Mouse (Mus musculus) cerebellum, adult 2 months (tissue): ENCODE measurements around the gene Sptbn1. TPM values are rescaled to one million over a fixed set of nuclear protein-coding genes. Genes with fewer than 3 reads are reported as not detected.

Source experiments
- DNase-seq, 2 experiments: peaks; one replicate each; pipeline ENCODE4 v3.0.0; 2021
- H3K27ac ChIP-seq: fragments of 200-500 bp; 2 replicates; pipeline ENCODE4 v1.5.1; 2012; ENCODE audit warnings: low read length, control low read depth, inconsistent platforms; ENCODE audit not compliant: insufficient read depth
- H3K27me3 ChIP-seq: fragments of 200-500 bp; 2 replicates; pipeline ENCODE4 v1.6.1; 2012; ENCODE audit warnings: inconsistent platforms, mild to moderate bottlenecking, low read length, moderate library complexity; ENCODE audit not compliant: control insufficient read depth, insufficient read depth
- H3K4me1 ChIP-seq: fragments of 200-500 bp; 2 replicates; pipeline ENCODE4 v1.6.1; 2011; ENCODE audit warnings: low read length; ENCODE audit not compliant: control insufficient read depth, insufficient read depth
- H3K4me3 ChIP-seq: fragments of 200-500 bp; replicated peaks from 2 replicates; pipeline ENCODE3; 2011; ENCODE audit warnings: mild to moderate bottlenecking, low read depth, low read length, control low read depth; ENCODE audit not compliant: insufficient read depth
- CTCF ChIP-seq: fragments of 200-500 bp; IDR thresholded peaks from 2 replicates; pipeline ENCODE4 v1.5.1; 2011; ENCODE audit warnings: low read depth, mild to moderate bottlenecking, control low read depth, low read length, moderate library complexity, borderline replicate concordance; ENCODE audit not compliant: insufficient read depth
- POLR2A ChIP-seq: fragments of 200-500 bp; IDR thresholded peaks from 2 replicates; pipeline ENCODE4 v1.6.1; 2011; ENCODE audit warnings: low read length, control low read depth, borderline replicate concordance; ENCODE audit not compliant: insufficient read depth
- WGBS: fragments of 180-500 bp; shearing (Covaris S2); methylation state at CpG from one replicate; pipeline ENCODE4 v1.1.7; 2018; 5-methylcytosine and 5-hydroxymethylcytosine counted together
- polyA plus RNA-seq: library from polyadenylated mRNA; depleted of rRNA; stranded (reverse); fragments of >200 nt; gene quantifications from 2 replicates; pipeline ENCODE4 v1.2.3, GENCODE M21; 2012

The Sptbn1 gene
- polyA plus RNA-seq, 1 experiment: 244 TPM

DNA sequence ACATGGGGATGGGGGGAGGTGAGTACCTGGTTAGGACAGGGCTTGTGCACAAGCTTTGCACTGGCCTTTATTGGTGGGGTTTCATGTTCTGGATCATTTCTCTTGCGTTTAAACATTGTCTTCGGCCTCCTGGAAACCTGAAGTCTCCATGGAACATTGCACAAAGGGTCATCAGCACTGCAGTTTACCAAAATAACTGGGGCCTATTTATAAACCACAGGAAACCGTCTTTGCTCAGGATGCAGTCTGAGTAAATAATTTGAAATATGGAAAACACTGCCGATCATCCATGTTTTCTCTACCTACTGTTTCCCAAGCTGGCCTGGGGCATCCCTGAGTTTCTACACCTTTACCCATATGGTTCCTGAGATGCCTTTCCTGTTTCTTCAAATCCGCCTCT, 13.1 kb upstream of the Sptbn1 start:
- Histone ChIP-seq H3K27ac (no peak overlapping the region), H3K27me3 (no peaks in the 10 kb centered on the region), H3K4me3 (no peak overlapping the region), H3K4me1 (no peaks in the 10 kb centered on the region)
- DNase-seq: no peak
- TF ChIP-seq POLR2A (no peak), CTCF (no peak)
- 74% methylated on average over 5 of the region's 5 CpGs for WGBS

DNA sequence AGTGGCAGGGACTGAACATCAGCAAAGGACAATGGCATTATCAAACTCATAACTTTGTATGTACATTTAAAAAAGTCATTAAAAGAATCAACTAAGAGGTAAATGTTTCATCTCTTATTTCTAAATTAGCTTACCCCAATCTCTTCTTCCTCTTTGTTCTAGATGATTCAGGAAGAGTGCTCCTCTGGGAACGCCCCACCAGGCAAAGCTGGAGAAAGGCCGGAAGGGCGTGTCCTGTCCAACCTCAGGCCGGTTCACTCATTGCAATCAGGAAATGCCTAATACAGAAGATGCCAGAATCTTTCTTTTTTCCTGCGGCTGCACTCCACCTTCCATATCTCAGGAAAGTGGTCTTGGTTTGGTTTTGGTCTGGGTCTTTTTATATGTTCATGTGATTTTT, 11.3 kb upstream of the Sptbn1 start:
- TF ChIP-seq POLR2A (no peak), CTCF (no peak)
- no peaks in the 10 kb centered on the region for H3K4me1 ChIP-seq
- DNase-seq: no peak
- H3K4me3 ChIP-seq: no peak overlapping the region
- no peak overlapping the region for H3K27ac ChIP-seq
- H3K27me3 ChIP-seq: no peaks in the 10 kb centered on the region
- 91% methylated on average over 5 of the region's 5 CpGs for WGBS

DNA sequence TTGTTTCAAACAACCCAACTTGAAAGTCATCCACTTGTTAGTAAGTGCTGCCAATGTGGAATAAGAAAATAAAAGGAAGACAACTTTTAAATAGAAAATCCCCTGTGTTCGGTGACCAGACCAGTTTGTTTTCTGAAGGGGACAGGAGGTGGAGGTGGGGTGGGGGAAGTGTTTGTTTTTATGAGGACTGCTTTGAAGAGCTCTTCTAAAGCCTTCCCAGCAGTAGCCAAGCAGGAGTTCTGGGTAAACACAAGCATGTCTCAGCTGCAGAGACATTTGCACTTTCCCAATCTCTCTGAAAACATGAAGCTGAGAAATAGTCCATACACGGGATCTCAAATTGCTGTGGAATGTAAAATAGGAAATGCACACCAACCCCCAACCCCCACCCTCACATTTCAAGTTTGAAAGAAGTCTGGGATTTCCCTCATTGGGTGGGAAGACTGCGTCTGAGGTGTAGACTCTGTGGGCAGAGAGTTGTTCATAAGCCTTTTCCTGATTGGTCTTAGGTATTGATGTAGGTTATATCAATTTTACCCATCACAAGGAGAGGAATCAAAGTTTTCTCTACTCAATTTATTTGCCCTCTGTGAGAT, 7.6 kb upstream of the Sptbn1 start:
- Histone ChIP-seq H3K27me3 (no peaks in the 10 kb centered on the region), H3K27ac (no peak overlapping the region), H3K4me1 (no peaks in the 10 kb centered on the region), H3K4me3 (no peak overlapping the region)
- no peak for DNase-seq
- TF ChIP-seq CTCF (no peak), POLR2A (no peak)
- WGBS: 72% methylated on average over 3 of the region's 3 CpGs

DNA sequence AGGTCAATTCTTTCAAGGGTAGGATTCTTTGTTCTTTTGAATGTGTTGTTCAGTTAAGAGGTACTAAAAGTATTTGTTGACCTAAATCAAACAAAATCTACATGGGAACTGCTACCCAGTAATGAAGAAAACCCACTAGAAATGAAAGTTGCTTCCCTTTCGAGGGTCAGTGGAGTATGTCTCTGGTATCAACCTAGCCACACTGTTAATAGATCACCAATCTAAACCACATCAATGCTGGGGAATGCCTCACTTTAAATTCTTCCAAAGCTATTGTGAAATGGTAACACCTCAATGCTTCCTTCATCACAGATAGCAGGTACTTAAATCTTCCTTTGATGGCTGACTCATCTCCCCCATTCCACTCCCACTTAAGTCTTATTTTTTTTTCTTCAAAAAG, 1.5 kb upstream of the Sptbn1 start:
- 94% methylated on average over 1 of the region's 1 CpGs for WGBS
- no peak for DNase-seq
- Histone ChIP-seq H3K4me1 (no peaks in the 10 kb centered on the region), H3K4me3 (no peak overlapping the region), H3K27me3 (no peaks in the 10 kb centered on the region), H3K27ac (no peak overlapping the region)
- TF ChIP-seq CTCF: no peak
- no peak for TF ChIP-seq POLR2A

DNA sequence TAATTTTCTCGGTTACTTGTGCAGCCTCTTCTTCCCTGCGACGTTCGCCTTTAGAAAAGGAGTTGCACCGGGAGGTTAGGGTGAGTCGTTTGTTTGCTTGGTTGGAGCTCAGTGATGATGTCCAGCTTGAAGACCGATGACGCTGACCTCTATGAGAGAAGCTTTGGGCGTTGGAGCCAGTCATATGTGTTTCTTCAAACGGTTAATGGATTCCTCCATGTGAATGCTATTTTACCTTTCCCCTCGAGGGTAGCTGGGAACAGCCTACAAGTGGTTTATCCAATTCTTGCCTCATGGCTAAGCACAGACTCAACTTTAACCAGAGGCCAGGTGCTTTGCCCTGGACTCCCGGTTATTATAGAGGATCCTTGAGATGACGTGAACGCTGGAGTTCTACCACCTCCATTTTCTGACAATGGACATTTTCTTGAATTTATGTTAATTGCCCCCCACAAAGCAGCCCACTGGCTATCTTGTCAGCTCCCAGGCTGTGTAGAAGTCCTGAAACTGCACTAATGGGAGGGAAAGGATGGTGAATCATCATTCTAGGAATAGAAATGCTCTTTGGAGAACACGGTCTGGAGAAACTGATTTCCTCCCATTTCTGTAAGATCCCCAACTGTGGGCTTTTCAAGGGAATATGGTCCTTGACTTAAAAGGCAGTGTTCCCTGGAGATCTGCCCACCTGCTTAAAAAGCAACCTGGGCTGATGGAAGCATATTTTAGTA, 837 bp upstream of the Sptbn1 start:
- no peaks in the 10 kb centered on the region; the same call in 1 of the 2 replicates for H3K4me1 ChIP-seq
- no peak for TF ChIP-seq CTCF
- no peak for TF ChIP-seq POLR2A
- H3K27me3 ChIP-seq: no peaks in the 10 kb centered on the region
- WGBS: 2% methylated on average over 15 of the region's 15 CpGs
- DNase-seq: peak in 1 of 2 experiments; percentile 28
- H3K4me3 ChIP-seq: peak overlapping the region; percentile 74
- peak overlapping the region; percentile 88 for H3K27ac ChIP-seq

DNA sequence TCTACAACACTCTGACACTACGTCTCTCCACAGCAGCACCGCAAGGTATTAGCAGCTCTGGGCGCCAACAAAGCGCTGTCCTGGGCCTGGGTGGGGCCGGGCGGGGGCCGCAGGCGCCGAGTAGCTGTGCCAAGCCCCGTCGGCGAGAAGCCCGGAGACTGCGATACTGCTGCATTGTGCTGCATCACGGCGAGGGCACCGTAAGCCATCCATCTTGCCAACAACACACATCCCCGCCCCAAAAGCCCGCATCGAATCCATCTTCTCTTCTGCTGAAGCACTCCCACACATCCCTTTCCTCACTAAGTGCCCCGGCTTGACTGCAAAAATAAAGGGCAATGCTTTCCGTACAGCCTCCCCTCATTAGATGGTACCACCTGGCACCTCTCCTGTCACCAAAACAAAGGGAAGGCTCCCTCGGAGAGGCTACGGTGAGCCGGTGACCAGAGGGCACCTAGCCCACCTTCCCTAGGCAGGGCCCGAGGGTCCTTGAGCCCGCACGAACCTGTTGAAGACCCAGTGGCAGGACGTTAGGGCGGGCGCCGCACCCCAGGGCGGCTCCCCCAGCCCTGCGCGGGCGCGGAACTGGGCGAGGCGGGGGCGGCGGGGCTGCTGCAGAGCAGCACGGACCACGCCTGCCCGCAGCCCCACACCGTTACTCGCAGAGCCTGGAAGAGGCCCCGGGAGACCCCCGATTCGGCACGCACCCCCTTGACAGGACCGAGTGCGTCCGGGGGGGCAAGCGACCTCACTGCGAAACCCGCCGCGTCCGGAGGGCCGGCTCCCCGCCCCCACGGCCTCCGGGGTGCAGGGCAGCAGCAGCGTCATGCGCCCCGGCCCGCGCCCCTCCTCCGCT, 711 bp downstream of the Sptbn1 start:
- Histone ChIP-seq H3K4me3 (peak overlapping the region; percentile 74), H3K27me3 (no peaks in the 10 kb centered on the region), H3K4me1 (no peaks in the 10 kb centered on the region; the same call in 1 of the 2 replicates), H3K27ac (peak overlapping the region; percentile 89)
- under 1% methylated on average over 68 of the region's 69 CpGs for WGBS
- no peak for TF ChIP-seq POLR2A
- no peak for TF ChIP-seq CTCF
- DNase-seq: peak; percentile 77 to 81

DNA sequence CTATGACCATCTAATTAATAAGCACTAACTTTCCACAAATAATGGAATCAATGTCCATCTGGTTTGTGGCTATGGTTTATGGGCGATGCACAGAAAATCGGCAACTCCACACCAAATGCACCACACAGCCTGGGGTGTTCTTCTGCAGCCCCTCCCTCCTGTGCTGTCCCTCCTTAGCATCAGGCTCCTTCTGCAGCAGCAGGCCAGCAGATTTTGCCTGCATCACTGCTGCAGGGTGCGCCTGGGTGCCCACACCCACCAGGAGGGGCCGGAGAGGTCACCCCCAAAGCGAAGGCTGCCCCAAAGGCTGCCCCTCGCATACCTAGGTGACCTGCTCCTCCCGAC, 1.3 kb downstream of the Sptbn1 start:
- no peak for TF ChIP-seq POLR2A
- TF ChIP-seq CTCF: no peak
- peak overlapping the region; percentile 89 for H3K27ac ChIP-seq
- DNase-seq: no peak
- H3K27me3 ChIP-seq: no peaks in the 10 kb centered on the region
- H3K4me3 ChIP-seq: peak overlapping the region; percentile 74
- no peaks in the 10 kb centered on the region; the same call in 1 of the 2 replicates for H3K4me1 ChIP-seq
- under 1% methylated on average over 7 of the region's 7 CpGs for WGBS

DNA sequence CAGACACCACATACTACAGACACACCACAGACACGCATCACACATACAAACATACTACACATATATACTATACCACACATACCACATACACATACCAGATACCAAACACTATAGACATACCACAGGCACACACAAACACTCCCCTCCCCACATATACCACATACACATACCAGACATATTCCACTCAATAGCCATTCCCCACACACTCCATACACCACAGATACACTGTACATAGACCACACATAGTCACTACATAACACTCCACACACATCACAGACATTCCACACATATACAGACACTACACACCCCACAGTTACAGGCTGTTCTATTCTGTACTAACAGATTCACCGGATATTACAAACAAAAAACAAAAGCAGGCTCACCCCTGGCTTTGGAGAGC, 2.3 kb downstream of the Sptbn1 start:
- no peak for TF ChIP-seq CTCF
- no peak for TF ChIP-seq POLR2A
- Histone ChIP-seq H3K27ac (no peak overlapping the region), H3K27me3 (no peaks in the 10 kb centered on the region), H3K4me3 (peak overlapping the region; percentile 28), H3K4me1 (no peaks in the 10 kb centered on the region; the same call in 1 of the 2 replicates)
- 56% methylated on average over 2 of the region's 2 CpGs for WGBS
- DNase-seq: no peak
